Mouse (Mus musculus) mesoderm, embryonic 11.5 days (tissue): ENCODE measurements at regions not wholly inside any gene's neighbourhood (a gene's known extent, or its start where the extent isn't known, plus 50 kb on each side); places are given as distances from the start of the nearest gene placed in this dataset.
A peak's percentile ranks its signal among the peaks of the same experiment; 100 is the strongest.

ENCODE experiments used
- DNase-seq: peaks from one replicate; pipeline ENCODE4 v3.0.0-alpha.2; 2012; ENCODE audit warnings: low read depth, low spot score

DNA sequence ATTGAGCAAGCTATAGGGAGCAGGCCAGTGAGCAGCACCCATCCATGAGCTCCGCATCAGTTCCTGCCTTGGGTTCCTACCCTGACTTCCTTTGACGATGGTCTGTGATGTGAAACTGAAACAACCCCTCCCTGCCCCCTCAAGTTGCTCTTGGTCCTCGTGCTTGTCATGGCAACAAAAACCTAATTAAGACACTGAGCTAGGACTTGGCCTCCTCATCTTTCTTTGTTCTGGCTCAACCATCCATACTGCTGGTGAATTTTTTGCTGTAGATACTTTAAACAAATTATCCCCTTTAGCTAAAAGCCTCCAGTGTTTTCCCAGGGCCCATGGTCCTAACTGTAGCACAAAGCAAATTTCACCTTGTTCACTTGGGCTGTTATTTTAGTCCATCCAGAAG lies 129.9 kb upstream of the Peli2 start:
- DNase-seq, result no peak

- no peak for DNase-seq
Measured at GRCm38 (mm10) chr14:47991546-47991945, 129.1 kb upstream of the Peli2 start.

DNA sequence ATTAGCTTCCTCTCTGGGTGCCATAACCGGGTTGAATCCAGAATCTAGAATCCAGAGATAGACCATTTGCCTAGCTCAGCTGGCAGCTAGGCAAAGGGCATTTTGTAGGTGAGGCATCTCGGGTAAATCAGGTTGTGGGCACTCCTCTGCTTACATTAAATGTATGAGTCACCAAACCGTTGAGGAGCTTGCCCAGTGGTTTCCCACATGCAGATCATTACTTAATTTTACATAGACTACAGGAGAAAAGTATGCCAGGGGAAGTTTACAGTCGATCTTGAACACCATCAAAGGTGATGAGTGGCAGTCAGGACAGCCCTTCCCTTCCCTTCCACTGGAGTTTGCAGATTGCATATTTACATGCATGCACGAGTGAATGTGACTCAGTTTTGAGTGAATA lies 128.5 kb upstream of the Peli2 start:
- DNase-seq, result no peak

GRCm38 (mm10) chr14:47992851-47993250 lies 127.8 kb upstream of the Peli2 start:
- DNase-seq, result no peak

DNA sequence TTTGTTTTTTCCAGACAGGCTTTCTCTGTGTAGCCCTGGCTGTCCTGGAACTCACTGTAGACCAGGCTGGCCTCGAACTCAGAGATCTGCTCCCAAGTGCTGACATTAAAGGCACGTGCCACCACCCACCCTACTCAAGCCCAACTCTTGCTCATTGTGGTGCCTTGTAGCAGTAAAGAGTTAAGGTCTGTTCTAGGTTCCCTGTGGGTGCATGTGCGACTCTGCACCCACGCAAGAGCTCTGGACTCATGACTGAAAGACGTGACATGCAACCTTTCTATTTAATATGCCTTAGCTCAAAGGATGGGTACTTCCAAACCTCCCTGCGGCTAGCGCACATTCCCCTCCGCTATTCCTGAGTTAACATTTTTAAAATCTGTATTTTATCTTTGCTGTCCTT lies 121.7 kb upstream of the Peli2 start:
- no peak for DNase-seq

- no peak for DNase-seq
Measured at GRCm38 (mm10) chr14:48005092-48005928, 115.3 kb upstream of the Peli2 start.

GRCm38 (mm10) chr14:48005929-48006309 lies 114.7 kb upstream of the Peli2 start:
- no peak for DNase-seq

DNA sequence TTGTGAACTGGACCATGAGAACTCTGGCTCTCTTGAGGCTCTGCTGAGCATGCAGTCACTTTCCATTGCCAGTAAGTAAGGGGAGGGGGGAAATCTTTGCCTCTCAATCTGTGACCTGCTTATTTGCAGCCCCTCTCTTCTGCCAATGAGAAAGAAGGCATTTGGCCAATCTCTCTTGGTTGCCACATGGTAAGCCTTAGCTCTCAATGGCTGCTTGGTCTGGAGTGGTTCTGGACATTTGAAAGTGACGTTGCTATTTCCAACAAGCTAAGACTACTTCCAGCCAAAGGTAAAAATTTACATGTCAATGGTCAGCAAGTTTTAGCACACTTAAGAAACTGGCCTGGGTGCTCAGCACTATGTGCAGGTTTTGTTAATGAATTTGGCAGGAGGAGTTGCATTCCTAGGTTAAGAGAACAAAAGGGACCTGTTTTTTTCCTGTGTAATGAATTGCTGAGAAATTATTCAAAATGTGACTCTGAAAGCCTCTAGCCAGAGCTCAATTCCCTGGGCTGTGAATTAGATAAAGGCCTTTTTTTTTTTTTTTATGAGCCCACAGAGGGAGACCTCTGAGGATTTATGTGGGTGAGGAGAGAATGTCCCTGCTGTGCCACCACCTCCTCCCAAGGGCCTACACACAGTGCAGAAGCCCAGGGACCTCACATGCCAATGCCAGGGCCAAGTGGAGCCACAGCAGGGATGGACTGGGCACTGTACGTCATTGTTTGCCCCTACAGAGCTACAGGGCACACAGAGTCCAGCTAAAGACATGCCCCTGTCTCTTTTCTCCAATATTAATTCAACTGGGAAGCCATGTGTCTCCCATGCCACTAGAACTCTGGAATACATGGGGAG lies 108.0 kb upstream of the Peli2 start:
- DNase-seq, result no peak

DNA sequence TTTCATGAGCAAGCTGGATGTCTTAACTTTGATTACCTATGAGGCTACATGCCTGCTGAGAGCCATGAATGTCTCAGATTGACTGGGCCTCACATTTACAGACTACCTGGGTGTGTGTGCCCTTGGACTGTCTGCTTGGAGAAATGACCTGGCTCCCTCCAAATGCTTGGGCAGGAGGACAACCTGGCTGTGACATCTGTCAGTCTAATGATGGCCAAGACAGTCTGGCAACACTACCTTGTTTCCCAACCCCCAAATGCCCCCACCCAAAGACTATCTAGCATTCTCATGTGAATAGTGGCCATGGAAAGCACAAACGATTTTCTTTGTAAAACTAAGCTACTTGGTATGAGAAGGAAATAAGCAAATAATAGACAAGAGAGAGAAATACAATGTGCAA lies 107.2 kb upstream of the Peli2 start:
- no peak for DNase-seq

- no peak for DNase-seq
Measured at GRCm38 (mm10) chr14:48014776-48015175, 105.8 kb upstream of the Peli2 start.

GRCm38 (mm10) chr14:48017971-48018370 lies 102.7 kb upstream of the Peli2 start:
- DNase-seq, result no peak

GRCm38 (mm10) chr14:48019331-48019730 lies 101.3 kb upstream of the Peli2 start:
- DNase-seq, result no peak

DNA sequence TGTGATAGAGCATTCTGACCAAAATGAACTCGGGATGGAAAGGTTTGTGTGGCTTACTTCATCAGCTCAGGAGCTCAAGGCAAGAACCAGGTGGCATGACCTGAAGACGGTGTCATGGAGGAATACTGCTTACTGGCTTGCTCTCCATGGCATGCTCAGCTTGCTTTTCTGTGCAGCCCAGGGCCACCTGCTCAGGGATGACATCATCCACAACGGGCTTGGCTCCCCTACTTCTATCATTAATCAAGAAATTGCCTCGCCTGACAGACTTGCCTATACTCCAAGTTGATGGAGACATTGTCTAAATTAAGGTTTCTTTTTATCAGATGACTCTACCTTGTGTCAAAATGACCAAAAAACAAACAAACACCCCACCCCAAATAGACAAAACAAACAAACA lies 98.4 kb upstream of the Peli2 start:
- no peak for DNase-seq

DNA sequence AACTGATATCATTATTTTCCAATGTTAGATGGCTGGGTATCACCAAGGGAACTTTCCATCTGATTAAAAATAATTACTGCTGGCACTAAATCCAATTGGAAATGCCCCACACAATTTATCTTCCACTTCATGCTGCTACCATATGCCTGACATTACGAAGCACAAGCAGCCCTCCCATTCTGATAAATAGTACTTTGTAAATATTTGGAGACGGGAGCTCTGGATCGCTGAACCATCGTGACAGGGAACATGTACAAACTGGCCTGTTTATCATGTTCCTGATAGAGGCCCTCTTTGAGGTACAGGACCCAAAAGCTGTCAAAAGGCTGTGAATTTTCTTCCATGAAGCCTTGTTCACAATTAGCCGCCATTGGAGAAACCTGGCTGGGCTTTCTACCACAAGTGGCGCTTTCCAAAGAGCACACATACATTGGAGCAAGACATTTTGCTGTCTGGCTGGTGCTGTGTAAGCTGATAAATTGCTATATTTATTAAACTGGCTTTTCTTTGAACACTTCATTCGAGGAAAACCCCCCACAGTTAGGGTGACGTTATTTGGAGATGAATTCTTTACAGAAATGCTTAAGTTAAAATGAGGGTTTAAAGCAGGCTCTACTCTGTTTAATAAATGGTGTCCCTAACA lies 96.5 kb upstream of the Peli2 start:
- no peak for DNase-seq

- DNase-seq, result no peak
Measured at GRCm38 (mm10) chr14:48039286-48039790, 81.3 kb upstream of the Peli2 start.

DNA sequence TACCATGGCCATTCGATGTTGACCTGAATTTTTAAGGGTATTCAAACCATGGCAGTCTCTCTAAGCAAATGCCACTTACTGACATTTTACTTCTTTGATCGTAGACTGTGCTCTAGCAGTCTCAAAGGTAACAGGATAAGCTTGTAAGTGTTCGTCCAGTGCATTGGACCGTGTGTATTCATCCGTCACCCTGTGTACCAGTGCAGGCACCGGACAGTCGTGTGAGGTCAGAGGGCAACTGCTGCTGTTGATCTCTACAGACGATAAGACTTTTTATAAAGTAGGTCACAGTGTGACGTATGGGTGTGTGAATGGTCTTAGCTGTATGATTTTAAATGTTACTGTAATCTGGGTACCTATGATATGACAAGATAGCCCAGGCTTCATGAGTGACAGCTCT lies 74.5 kb upstream of the Peli2 start:
- no peak for DNase-seq

DNA sequence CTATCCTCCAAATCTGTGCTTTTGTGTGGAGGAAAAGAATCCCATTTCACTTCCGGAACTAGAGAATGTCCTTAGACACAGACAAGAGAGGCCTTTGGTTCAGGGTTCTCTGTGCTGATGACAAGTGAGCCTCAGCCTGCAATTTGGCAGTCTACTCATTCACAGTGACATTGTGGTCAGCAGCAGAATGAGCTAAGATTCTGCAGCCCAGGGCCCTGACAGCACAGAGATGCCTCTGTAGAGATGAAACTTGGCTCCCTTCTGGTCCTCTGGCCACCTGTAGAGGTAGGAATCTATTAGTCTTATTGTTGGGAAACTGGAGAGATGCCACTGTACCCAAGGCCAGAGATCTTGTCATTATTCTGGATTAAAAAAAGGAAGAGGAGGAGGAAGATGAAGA lies 73.8 kb upstream of the Peli2 start:
- no peak for DNase-seq

GRCm38 (mm10) chr14:48049698-48050459 lies 70.7 kb upstream of the Peli2 start:
- DNase-seq, result no peak

DNA sequence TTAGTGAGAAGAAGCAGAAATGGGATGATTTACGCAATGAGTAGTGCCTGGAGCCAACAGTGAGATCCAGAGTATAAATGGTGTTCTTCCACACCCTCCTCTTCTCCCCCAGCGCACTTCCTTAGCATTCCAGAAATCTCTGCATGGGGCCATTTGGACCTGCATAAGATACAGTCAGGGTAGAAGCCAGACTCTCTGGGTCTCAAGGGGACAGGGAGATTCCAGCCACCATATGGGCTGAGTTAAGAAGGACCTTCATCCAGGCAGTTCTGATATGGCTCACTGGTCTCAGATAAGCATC lies 70.2 kb upstream of the Peli2 start:
- no peak for DNase-seq

DNA sequence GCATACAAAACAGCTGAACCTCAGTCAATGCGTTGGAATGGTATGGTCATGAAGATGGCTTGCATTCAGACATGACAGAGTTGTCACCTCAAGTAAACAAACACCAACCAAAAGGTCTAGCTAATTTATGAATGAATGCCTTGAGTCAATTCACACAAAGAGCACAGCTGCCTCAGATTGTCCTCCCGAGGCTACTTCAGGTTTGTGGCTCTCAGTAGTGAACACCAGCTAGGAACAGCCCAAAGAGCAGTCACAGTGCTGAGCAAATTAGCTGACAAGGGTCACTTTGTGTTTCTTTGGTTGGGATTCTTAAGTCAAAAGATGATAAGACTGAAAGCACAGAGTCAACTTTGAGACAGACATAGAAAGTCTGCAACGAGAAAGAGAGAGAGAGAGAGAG lies 68.7 kb upstream of the Peli2 start:
- no peak for DNase-seq

DNA sequence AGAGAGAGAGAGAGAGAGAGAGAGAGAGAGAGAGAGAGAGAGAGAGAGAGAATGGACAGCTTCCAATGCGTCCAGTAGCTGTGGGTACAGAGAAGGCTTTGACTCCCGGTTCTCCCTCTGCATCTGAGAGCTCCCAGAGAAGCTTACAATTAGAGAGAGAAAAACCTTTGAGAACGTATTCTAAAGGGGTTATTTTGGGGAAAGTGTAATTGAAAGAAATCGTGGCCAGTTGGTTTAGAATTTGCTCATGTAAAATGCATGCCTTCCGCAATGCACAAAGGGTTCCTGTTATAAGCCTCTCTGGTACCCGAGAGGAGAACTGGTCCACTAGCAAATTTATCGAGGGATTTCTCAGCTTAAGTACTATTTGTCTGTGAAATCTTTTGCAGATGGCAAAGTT lies 68.2 kb upstream of the Peli2 start:
- DNase-seq, result no peak

- DNase-seq, result peak; percentile 63
Measured at GRCm38 (mm10) chr14:48053151-48053550, 67.5 kb upstream of the Peli2 start.
